Mouse (Mus musculus) intestine, embryonic 14.5 days (tissue): ENCODE measurements around the gene Dusp12. TPM values are rescaled to one million over a fixed set of nuclear protein-coding genes. Genes with fewer than 3 reads are reported as not detected.

ENCODE experiments used
- ATAC-seq: fragments of 200-750 bp; cut with Nextera tagmentation; replicated peaks from 2 replicates; pipeline ENCODE4 v1.8.0; 2017; ENCODE audit warnings: low read depth, moderate number of reproducible peaks, moderate TSS enrichment, moderate library complexity; ENCODE audit not compliant: low FRiP score, low TSS enrichment
- DNase-seq: peaks from one replicate; pipeline ENCODE4 v3.0.0-alpha.2; 2018; ENCODE audit warnings: low spot score
- H3K27ac ChIP-seq: fragments of 300-500 bp; sonication (generic); 2 replicates; pipeline ENCODE4 v1.5.1; 2014; ENCODE audit warnings: low read depth, mild to moderate bottlenecking, control low read depth
- H3K27me3 ChIP-seq: fragments of 300-500 bp; sonication (generic); replicated peaks from 2 replicates; pipeline ENCODE4 v1.6.1; 2014; ENCODE audit warnings: low read length, control low read depth; ENCODE audit not compliant: control insufficient read depth, insufficient read depth
- H3K36me3 ChIP-seq: fragments of 300-500 bp; sonication (generic); 2 replicates; pipeline ENCODE4 v1.6.1; 2014; ENCODE audit warnings: low read length, control low read depth; ENCODE audit not compliant: control insufficient read depth, insufficient read depth
- H3K4me1 ChIP-seq: fragments of 300-500 bp; sonication (generic); replicated peaks from 2 replicates; pipeline ENCODE4 v1.6.1; 2014; ENCODE audit warnings: low read length, control low read depth, mixed read lengths; ENCODE audit not compliant: control insufficient read depth, insufficient read depth
- H3K4me2 ChIP-seq: fragments of 300-500 bp; sonication (generic); 2 replicates; pipeline ENCODE4 v1.6.1; 2014; ENCODE audit warnings: low read length
- H3K4me3 ChIP-seq: fragments of 300-500 bp; sonication (generic); 2 replicates; pipeline ENCODE4 v1.5.1; 2014; ENCODE audit warnings: low read depth, low read length, control low read depth, mixed read lengths
- H3K9ac ChIP-seq: fragments of 300-500 bp; sonication (generic); 2 replicates; pipeline ENCODE4 v1.6.1; 2014; ENCODE audit warnings: mild to moderate bottlenecking, low read length
- H3K9me3 ChIP-seq: fragments of 300-500 bp; sonication (generic); 2 replicates; pipeline ENCODE4 v1.6.1; 2016; ENCODE audit warnings: low read length, control low read depth; ENCODE audit not compliant: control insufficient read depth
- WGBS: fragments of 180-500 bp; shearing (Covaris S2); extraction: QIAGEN DNeasy Blood & Tissue Kit; methylation state at CpG from one replicate; pipeline ENCODE4 v1.1.7; 2014; 5-methylcytosine and 5-hydroxymethylcytosine counted together
- polyA plus RNA-seq: library from polyadenylated mRNA; unstranded; fragments of >200 nt; fragmentation: Nextera tagmentation; extraction: Ambion mirVana; gene quantifications from 2 replicates; pipeline ENCODE4 v1.2.1, GENCODE M21; 2014

Dusp12 gene
- polyA plus RNA-seq: 52.7 and 53.5 TPM in 2 replicates

GRCm38 (mm10) chr1:170884978-170885561 lies at the start of gene Dusp12, which contains the start of gene Gm26620:
Gene Dusp12, minus strand, starts transcription at chr1:170885540.
Gene Gm26620, plus strand, starts transcription at chr1:170885065.
- H3K9ac ChIP-seq: peak within 1 kb of the TSS; percentile 89
- 0% methylated on average over 45 of the region's 46 CpGs for WGBS
- peak; percentile 87 for ATAC-seq
- H3K9me3 ChIP-seq: no peaks in the 10 kb centered on the region
- peaks cover 15% of the 10 kb centered on the region for H3K36me3 ChIP-seq
- H3K27me3 ChIP-seq: no peaks in the 10 kb centered on the region
- peak within 1 kb of the TSS; percentile 70 for H3K27ac ChIP-seq
- peak within 1 kb of the TSS; percentile 61 for H3K4me2 ChIP-seq
- peaks cover 7% of the 10 kb centered on the region; the same call in 1 of the 2 replicates for H3K4me1 ChIP-seq
- DNase-seq: peak; percentile 91
- peak within 1 kb of the TSS; percentile 98 for H3K4me3 ChIP-seq

GRCm38 (mm10) chr1:170934383-170934782 lies 49.0 kb upstream of the Dusp12 start:
- no peak overlapping the region for H3K4me2 ChIP-seq
- H3K27ac ChIP-seq: no peak overlapping the region
- 0 out of 2 replicates have a peak, but pooled peaks cover 5% of the 10 kb centered on the region for H3K9me3 ChIP-seq
- WGBS: 40% methylated on average over 2 of the region's 2 CpGs
- no peak for ATAC-seq
- no peaks in the 10 kb centered on the region for H3K36me3 ChIP-seq
- H3K4me1 ChIP-seq: no peaks in the 10 kb centered on the region
- H3K27me3 ChIP-seq: no peaks in the 10 kb centered on the region
- no peak for DNase-seq
- H3K4me3 ChIP-seq: no peak overlapping the region
- H3K9ac ChIP-seq: no peak overlapping the region

GRCm38 (mm10) chr1:170933940-170934339 lies 48.6 kb upstream of the Dusp12 start:
- Histone ChIP-seq H3K27ac (no peak overlapping the region), H3K4me1 (no peaks in the 10 kb centered on the region), H3K27me3 (no peaks in the 10 kb centered on the region), H3K4me2 (no peak overlapping the region), H3K9ac (no peak overlapping the region), H3K36me3 (no peaks in the 10 kb centered on the region), H3K4me3 (no peak overlapping the region), H3K9me3 (0 out of 2 replicates have a peak, but pooled peaks cover 5% of the 10 kb centered on the region)
- DNase-seq: no peak
- 80% methylated on average over 1 of the region's 1 CpGs for WGBS
- ATAC-seq: no peak

GRCm38 (mm10) chr1:170933386-170933920 lies 48.1 kb upstream of the Dusp12 start:
- H3K9me3 ChIP-seq: 0 out of 2 replicates have a peak, but pooled peaks cover 5% of the 10 kb centered on the region
- H3K36me3 ChIP-seq: no peaks in the 10 kb centered on the region
- H3K4me3 ChIP-seq: no peak overlapping the region
- ATAC-seq (no peak), DNase-seq (no peak)
- WGBS: 75% methylated on average over 6 of the region's 6 CpGs
- no peaks in the 10 kb centered on the region for H3K27me3 ChIP-seq
- H3K9ac ChIP-seq: no peak overlapping the region
- H3K27ac ChIP-seq: no peak overlapping the region
- H3K4me1 ChIP-seq: no peaks in the 10 kb centered on the region
- no peak overlapping the region for H3K4me2 ChIP-seq

- Histone ChIP-seq H3K36me3 (no peaks in the 10 kb centered on the region), H3K4me2 (no peak overlapping the region), H3K9me3 (0 out of 2 replicates have a peak, but pooled peaks cover 5% of the 10 kb centered on the region), H3K9ac (no peak overlapping the region), H3K4me1 (no peaks in the 10 kb centered on the region), H3K4me3 (no peak overlapping the region), H3K27ac (no peak overlapping the region), H3K27me3 (no peaks in the 10 kb centered on the region)
- 81% methylated on average over 3 of the region's 3 CpGs for WGBS
- DNase-seq: no peak
- ATAC-seq: no peak
These were observed 46.7 kb upstream of the Dusp12 start for GRCm38 (mm10) chr1:170932043-170932442.

- DNase-seq (no peak), ATAC-seq (no peak)
- Histone ChIP-seq H3K4me3 (no peak overlapping the region), H3K4me2 (no peak overlapping the region), H3K36me3 (no peaks in the 10 kb centered on the region), H3K9ac (no peak overlapping the region), H3K9me3 (no peaks in the 10 kb centered on the region), H3K4me1 (no peaks in the 10 kb centered on the region), H3K27me3 (no peaks in the 10 kb centered on the region), H3K27ac (no peak overlapping the region)
- WGBS: 82% methylated on average over 4 of the region's 4 CpGs
These were observed 43.9 kb upstream of the Dusp12 start for GRCm38 (mm10) chr1:170929245-170929644.

- H3K9ac ChIP-seq: no peak overlapping the region
- 61% methylated on average over 2 of the region's 2 CpGs for WGBS
- no peak overlapping the region for H3K4me3 ChIP-seq
- no peak for ATAC-seq
- H3K36me3 ChIP-seq: no peaks in the 10 kb centered on the region
- H3K27ac ChIP-seq: no peak overlapping the region
- H3K9me3 ChIP-seq: no peaks in the 10 kb centered on the region
- H3K4me1 ChIP-seq: no peaks in the 10 kb centered on the region
- no peak overlapping the region for H3K4me2 ChIP-seq
- no peak for DNase-seq
- no peaks in the 10 kb centered on the region for H3K27me3 ChIP-seq
These were observed 43.1 kb upstream of the Dusp12 start for GRCm38 (mm10) chr1:170928467-170928866.

GRCm38 (mm10) chr1:170927378-170927777 lies 42.0 kb upstream of the Dusp12 start, which contains the start of gene Fcrla:
Gene Fcrla, minus strand, starts transcription at chr1:170927583.
- Histone ChIP-seq H3K36me3 (no peaks in the 10 kb centered on the region), H3K27ac (no peak within 1 kb of the TSS), H3K4me2 (no peak within 1 kb of the TSS), H3K4me1 (no peaks in the 10 kb centered on the region), H3K9me3 (no peaks in the 10 kb centered on the region), H3K9ac (no peak within 1 kb of the TSS), H3K27me3 (no peaks in the 10 kb centered on the region), H3K4me3 (no peak within 1 kb of the TSS)
- no peak for ATAC-seq
- WGBS: 85% methylated on average over 3 of the region's 3 CpGs
- DNase-seq: no peak

GRCm38 (mm10) chr1:170926941-170927340 lies 41.6 kb upstream of the Dusp12 start:
- WGBS: 39% methylated on average over 6 of the region's 6 CpGs
- no peak for DNase-seq
- Histone ChIP-seq H3K36me3 (no peaks in the 10 kb centered on the region), H3K4me1 (no peaks in the 10 kb centered on the region), H3K27me3 (no peaks in the 10 kb centered on the region), H3K27ac (no peak overlapping the region), H3K9me3 (no peaks in the 10 kb centered on the region), H3K4me3 (no peak overlapping the region), H3K4me2 (no peak overlapping the region), H3K9ac (no peak overlapping the region)
- ATAC-seq: no peak
